18 mouse cellular contexts compared by ENCODE assay signal in genomic region chr17:37491930-37492518, GRCm38 (mm10). TPM values are rescaled to one million over a fixed set of nuclear protein-coding genes. Genes with fewer than 3 reads are reported as not detected.
DNase-seq lines count a peak whose midpoint lies in the region; ATAC-seq lines count a peak whose summit lies in the region.
"Had no signal": no experiment of that assay in that cellular context is flagged by ENCODE, and none has a peak within 500 bp of the region (broad histone marks: within the 10 kb centered on the region; RNA-seq: fewer than 3 reads in every experiment).

TSS of gene Olfr110 (plus strand) at chr17:37492468.

- peak; percentile 80 for ATAC-seq in megakaryocyte, adult 5-6 weeks (ENCODE audit: poor library complexity, severe bottlenecking)
- ATAC-seq: forebrain, embryonic 16.5 days; hindbrain, postnatal 0 days had no signal

- peak; percentile 2 for DNase-seq in kidney, adult 9 months
- DNase-seq in kidney, adult 18-20 months: no peak
- peak; percentile 9 for DNase-seq in lung, postnatal 36 days
- DNase-seq in lung, postnatal 10 days: no peak
- DNase-seq in brain, adult 2 months (ENCODE audit: low read depth, low spot score): peak; percentile 59
- DNase-seq in urinary bladder, postnatal 36 days (ENCODE audit: low spot score in 2 of 2): no peak
- DNase-seq: cerebellum, adult 18-20 months; gastrocnemius, postnatal 25 days; kidney, adult 11 months; thymus, postnatal 14 days had no signal

RNA-seq across cellular contexts. Expression of gene Olfr110, which starts in this region (rescaled TPM):
- total RNA-seq in megakaryocyte, adult 5-6 weeks (2015): not detected in 2 replicates
- not detected in 2 replicates for total RNA-seq in megakaryocyte, adult 5-6 weeks (2017)
- total RNA-seq: adrenal gland, adult 18-20 months; ES-E14; gastrocnemius, postnatal 25 days; heart, postnatal 25 days; hindbrain, postnatal 0 days; left cerebral cortex, adult 2 months; midbrain, postnatal 0 days had no signal

Comparison
In these comparisons a context has a peak if more than half of its experiments do, and no peak if none do; other contexts are left out.
1. DNase-seq: peak in kidney, adult 9 months (single experiment), lung, postnatal 36 days (single experiment) and brain, adult 2 months (single experiment); none in kidney, adult 18-20 months (single experiment), lung, postnatal 10 days (single experiment) and urinary bladder, postnatal 36 days (0 of 2).
2. Peak in ATAC-seq in megakaryocyte, adult 5-6 weeks; RNA of the gene not detected or under 1 TPM.